Mouse (Mus musculus) embryonic facial prominence, embryonic 13.5 days (tissue): ENCODE data around the gene Kcna10. TPM values are rescaled to one million over a fixed set of nuclear protein-coding genes. Genes with fewer than 3 reads are reported as not detected.
A peak's percentile ranks its signal among the peaks of the same experiment; 100 is the strongest.

Source experiments
- ATAC-seq: fragments of 200-750 bp; cut with Nextera tagmentation; 2 replicates; pipeline ENCODE4 v1.8.0; 2017; ENCODE audit warnings: low read depth; ENCODE audit not compliant: insufficient number of reproducible peaks, insufficient read depth, low FRiP score, low TSS enrichment
- H3K27ac ChIP-seq: fragments of 300-500 bp; sonication (generic); 2 replicates; pipeline ENCODE4 v1.5.1; 2015; ENCODE audit warnings: moderate library complexity, mild to moderate bottlenecking, inconsistent platforms
- H3K27me3 ChIP-seq: fragments of 300-500 bp; sonication (generic); 2 replicates; pipeline ENCODE4 v1.6.1; 2015; ENCODE audit warnings: mild to moderate bottlenecking, inconsistent platforms
- H3K36me3 ChIP-seq: fragments of 300-500 bp; sonication (generic); 2 replicates; pipeline ENCODE4 v1.6.1; 2015; ENCODE audit warnings: mild to moderate bottlenecking, inconsistent platforms
- H3K4me1 ChIP-seq: fragments of 300-500 bp; sonication (generic); 2 replicates; pipeline ENCODE4 v1.6.1; 2015; ENCODE audit warnings: inconsistent platforms
- H3K4me2 ChIP-seq: fragments of 300-500 bp; sonication (generic); 2 replicates; pipeline ENCODE4 v1.6.1; 2015; ENCODE audit warnings: moderate library complexity, mild to moderate bottlenecking, inconsistent platforms
- H3K4me3 ChIP-seq: fragments of 300-500 bp; sonication (generic); 2 replicates; pipeline ENCODE4 v1.5.1; 2015; ENCODE audit warnings: mild to moderate bottlenecking, inconsistent platforms
- H3K9ac ChIP-seq: fragments of 300-500 bp; sonication (generic); 2 replicates; pipeline ENCODE4 v1.6.1; 2015; ENCODE audit warnings: mild to moderate bottlenecking, inconsistent platforms
- H3K9me3 ChIP-seq: fragments of 300-500 bp; sonication (generic); 2 replicates; pipeline ENCODE4 v1.6.1; 2016; ENCODE audit warnings: inconsistent platforms
- WGBS: fragments of 180-500 bp; shearing (Covaris S2); methylation state at CpG from one replicate; pipeline ENCODE4 v1.1.7; 2015; ENCODE audit warnings: mixed read lengths; 5-methylcytosine and 5-hydroxymethylcytosine counted together
- polyA plus RNA-seq: library from polyadenylated mRNA; unstranded; fragments of >200 nt; fragmentation: Nextera tagmentation; extraction: Ambion mirVana; gene quantifications from 2 replicates; pipeline ENCODE4 v1.2.1, GENCODE M21; 2015

Gene Kcna10
- polyA plus RNA-seq, 1 experiment from 2014 or later, result not detected

DNA sequence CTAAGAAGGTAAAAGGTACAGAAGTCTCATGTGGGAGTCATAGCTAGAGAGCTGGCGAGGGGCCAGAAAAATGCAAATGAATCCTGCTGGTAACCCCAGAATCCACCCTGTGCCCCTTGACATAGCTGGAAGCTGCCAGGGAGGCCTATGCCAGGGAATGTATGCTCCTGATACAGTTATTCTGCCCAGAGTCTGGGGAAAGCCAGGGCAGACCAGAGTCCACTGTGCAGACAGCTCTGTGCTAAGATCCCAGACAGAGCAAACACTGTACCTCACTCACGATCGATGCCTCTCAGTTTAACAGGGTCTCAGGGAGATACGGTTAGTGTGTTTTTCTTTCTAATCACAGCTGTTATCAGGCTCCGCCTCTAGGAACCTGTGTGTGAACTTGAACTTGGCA lies 47.0 kb downstream of the Kcna10 start:
- Histone ChIP-seq H3K9ac (no peak overlapping the region), H3K9me3 (no peaks in the 10 kb centered on the region), H3K27ac (no peak overlapping the region), H3K36me3 (no peaks in the 10 kb centered on the region), H3K27me3 (peaks cover 10% of the 10 kb centered on the region), H3K4me1 (peaks cover 12% of the 10 kb centered on the region), H3K4me2 (no peak overlapping the region), H3K4me3 (no peak overlapping the region)
- 62% methylated on average over 5 of the region's 5 CpGs for WGBS
- no peak for ATAC-seq

DNA sequence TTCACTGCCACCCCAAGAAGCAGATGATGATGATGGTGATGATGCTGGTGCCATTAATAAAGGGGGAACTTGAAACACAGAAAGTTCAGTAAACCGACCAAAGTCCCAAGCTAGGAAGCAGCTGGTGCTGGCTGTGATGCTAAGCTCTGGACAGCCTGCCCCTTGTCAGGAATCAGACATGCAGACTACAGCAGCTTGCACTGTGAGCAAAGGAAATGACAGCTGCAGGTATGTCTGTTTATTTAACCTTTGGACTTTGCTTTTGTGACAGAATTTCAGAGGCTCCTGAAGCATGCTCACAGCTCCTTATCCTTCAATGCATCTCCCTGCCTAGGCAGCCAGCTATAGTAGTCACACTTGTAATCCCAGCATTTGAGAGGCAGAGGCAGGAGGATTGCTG lies 47.7 kb downstream of the Kcna10 start, which contains the start of gene A630076J17Rik:
A630076J17Rik (plus strand) TSS at position 88 of the 400 bp plus-strand sequence.
- no peak within 1 kb of the TSS for H3K27ac ChIP-seq
- H3K4me1 ChIP-seq, result peaks cover 12% of the 10 kb centered on the region
- H3K4me3 ChIP-seq, result no peak within 1 kb of the TSS
- 40% methylated on average over 1 of the region's 1 CpGs for WGBS
- H3K9ac ChIP-seq, result no peak within 1 kb of the TSS
- peaks cover 10% of the 10 kb centered on the region for H3K27me3 ChIP-seq
- ATAC-seq, result no peak
- H3K36me3 ChIP-seq, result no peaks in the 10 kb centered on the region
- no peak within 1 kb of the TSS for H3K4me2 ChIP-seq
- no peaks in the 10 kb centered on the region for H3K9me3 ChIP-seq

DNA sequence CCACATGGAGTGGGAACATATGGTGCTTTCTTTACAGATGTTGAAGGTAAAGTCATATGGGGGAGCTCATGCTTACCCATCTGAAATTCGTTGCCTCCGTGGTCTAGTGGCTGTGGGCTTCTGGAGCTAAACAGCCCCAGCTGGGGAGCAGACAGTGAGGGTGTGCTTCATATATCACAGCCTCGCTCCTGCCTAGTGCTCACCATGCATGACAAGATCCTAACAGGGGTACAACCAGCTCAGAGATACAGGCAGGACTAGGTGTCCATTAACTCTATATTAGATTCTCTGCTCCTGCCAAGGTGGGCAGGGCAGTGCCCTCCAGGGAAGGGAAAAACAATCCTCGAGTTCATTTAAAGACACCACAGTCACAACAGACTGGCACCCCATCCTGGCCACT lies 48.3 kb downstream of the Kcna10 start:
- no peak overlapping the region for H3K4me3 ChIP-seq
- no peak overlapping the region for H3K4me2 ChIP-seq
- peaks cover 12% of the 10 kb centered on the region for H3K4me1 ChIP-seq
- no peak overlapping the region for H3K9ac ChIP-seq
- no peaks in the 10 kb centered on the region for H3K36me3 ChIP-seq
- WGBS, result 37% methylated on average over 4 of the region's 4 CpGs
- ATAC-seq, result no peak
- H3K27ac ChIP-seq, result no peak overlapping the region
- H3K9me3 ChIP-seq, result no peaks in the 10 kb centered on the region
- H3K27me3 ChIP-seq, result peaks cover 10% of the 10 kb centered on the region

DNA sequence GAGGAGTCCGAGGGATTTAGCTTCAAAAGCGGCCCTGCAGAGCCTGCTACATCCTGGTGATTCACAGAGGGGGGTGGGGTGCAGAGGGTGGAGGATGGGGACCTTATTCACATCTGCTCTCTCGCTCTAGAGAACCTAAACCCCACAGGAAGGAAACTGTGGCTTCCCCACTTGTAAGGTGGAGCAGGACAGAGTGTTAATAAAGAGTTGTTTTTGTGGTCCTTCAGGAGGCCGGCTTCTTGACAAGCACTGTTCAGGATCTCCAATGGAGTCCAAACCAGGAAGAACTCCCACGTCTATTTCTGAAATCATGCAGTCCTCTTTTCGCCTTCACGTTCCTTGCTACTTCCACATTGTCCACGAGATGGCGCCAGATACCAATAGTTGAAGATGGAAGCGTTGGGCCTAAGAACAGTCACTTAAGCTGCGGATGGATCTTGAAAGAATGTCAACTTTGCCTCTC lies 50.5 kb downstream of the Kcna10 start:
- no peak for ATAC-seq
- H3K4me2 ChIP-seq, result peak overlapping the region; percentile 40
- H3K9me3 ChIP-seq, result no peaks in the 10 kb centered on the region
- no peak overlapping the region for H3K27ac ChIP-seq
- 9% methylated on average over 11 of the region's 11 CpGs for WGBS
- no peak overlapping the region for H3K4me3 ChIP-seq
- no peaks in the 10 kb centered on the region for H3K36me3 ChIP-seq
- H3K9ac ChIP-seq, result no peak overlapping the region
- peaks cover 10% of the 10 kb centered on the region for H3K27me3 ChIP-seq
- H3K4me1 ChIP-seq, result peaks cover 12% of the 10 kb centered on the region

DNA sequence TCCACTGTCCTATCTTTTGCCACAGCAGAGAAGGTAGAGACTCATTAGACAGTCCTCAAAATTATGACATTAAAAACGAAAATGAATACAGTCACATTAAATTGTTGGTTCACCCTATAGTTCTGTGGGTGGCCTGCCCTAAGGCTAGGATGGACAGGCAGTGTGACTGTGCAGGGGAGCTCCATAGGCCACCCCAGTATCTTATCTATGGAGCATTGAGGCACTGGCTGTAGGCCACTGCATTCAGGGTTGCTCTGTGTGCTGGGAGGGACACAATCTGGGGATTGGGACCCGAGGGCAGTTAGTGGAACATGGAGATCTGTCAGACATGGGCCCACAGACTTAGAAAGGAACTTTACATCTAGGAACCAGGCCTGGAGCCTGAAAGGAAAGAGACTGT lies 51.1 kb downstream of the Kcna10 start:
- no peak for ATAC-seq
- Histone ChIP-seq H3K36me3 (no peaks in the 10 kb centered on the region), H3K4me2 (no peak overlapping the region), H3K4me1 (peaks cover 12% of the 10 kb centered on the region), H3K9ac (no peak overlapping the region; the same call in 1 of the 2 replicates), H3K27me3 (peaks cover 10% of the 10 kb centered on the region), H3K27ac (no peak overlapping the region), H3K9me3 (no peaks in the 10 kb centered on the region), H3K4me3 (no peak overlapping the region)
- 33% methylated on average over 2 of the region's 2 CpGs for WGBS

DNA sequence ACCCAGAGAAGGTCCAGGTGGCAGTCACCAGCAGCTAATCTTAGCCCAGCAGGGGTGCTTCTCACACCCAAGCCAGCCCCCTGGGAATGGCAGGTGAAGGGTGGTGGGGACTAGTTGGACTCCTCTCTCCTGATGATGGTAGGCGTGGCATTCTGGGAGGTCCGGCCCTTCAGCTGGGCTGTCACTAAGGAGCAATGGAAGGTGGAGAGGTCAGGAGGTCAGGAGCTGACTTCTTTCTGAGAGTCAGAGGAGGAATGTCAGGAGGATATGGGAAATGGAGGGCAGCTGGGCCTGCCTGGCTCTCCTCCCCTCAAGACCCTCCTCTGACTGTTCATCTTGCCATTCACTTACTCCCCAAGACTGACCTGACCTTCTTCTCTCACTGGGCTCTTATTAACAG lies 55.2 kb downstream of the Kcna10 start:
- no peak overlapping the region for H3K27ac ChIP-seq
- no peak for ATAC-seq
- WGBS, result 47% methylated on average over 2 of the region's 2 CpGs

DNA sequence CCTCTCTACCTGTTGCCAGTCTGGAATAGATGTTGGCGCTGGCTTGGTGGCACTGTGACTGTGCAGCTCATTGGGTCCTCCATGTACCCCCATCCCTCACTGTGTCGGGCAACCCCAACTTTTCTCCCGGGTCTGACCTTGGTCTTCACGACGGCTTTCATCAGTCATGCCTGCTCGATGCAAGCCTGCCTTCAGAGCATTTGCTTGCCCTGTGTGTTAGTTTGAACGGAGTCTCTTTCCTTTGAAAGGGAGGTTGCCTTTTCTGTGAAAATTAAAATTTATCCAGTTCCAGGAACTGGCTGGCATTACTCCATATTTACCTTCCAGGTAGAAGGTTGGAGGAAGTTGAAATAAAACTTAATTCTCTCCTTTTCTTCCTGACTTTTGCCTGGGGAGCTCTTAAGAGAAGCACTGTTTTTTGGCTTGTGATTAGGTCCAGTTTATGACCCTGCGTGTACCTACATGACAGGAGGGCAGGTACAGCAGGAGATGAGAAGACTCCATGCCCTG lies 55.7 kb downstream of the Kcna10 start:
- Histone ChIP-seq H3K9me3 (no peaks in the 10 kb centered on the region), H3K27me3 (no peaks in the 10 kb centered on the region), H3K4me3 (no peak overlapping the region), H3K9ac (no peak overlapping the region), H3K36me3 (no peaks in the 10 kb centered on the region), H3K27ac (no peak overlapping the region), H3K4me2 (no peak overlapping the region), H3K4me1 (peaks cover 6% of the 10 kb centered on the region; the same call in 1 of the 2 replicates)
- WGBS, result 81% methylated on average over 8 of the region's 8 CpGs
- no peak for ATAC-seq

More for the DNA sequence above, 55.2 kb downstream of the Kcna10 start:
- Histone ChIP-seq H3K4me3 (no peak overlapping the region), H3K27me3 (peaks cover 3% of the 10 kb centered on the region), H3K4me2 (no peak overlapping the region), H3K9ac (no peak overlapping the region), H3K36me3 (no peaks in the 10 kb centered on the region), H3K4me1 (peaks cover 9% of the 10 kb centered on the region; the same call in 1 of the 2 replicates), H3K9me3 (no peaks in the 10 kb centered on the region)

DNA sequence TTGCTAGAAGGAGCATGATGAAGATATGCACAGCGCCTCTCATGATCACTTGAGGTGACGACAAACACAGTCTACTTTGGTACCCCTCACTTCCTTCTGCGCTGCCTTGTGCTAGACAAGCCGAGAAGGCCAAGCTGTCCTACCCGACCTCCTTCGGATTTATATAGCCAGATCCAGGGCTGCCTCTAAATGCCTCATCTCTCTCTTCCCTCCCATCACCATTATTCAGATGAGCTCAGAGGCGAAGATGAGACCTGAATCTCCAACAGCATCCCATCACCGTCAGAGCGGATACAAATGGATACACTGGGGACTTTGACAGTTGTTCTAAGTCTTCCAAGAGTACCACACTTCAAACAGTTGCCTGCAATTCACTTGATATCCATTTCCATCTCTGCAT lies 56.8 kb downstream of the Kcna10 start, which contains the start of gene Prok1:
Prok1 (minus strand) TSS at position 101 of the 400 bp plus-strand sequence.
- H3K36me3 ChIP-seq, result no peaks in the 10 kb centered on the region
- ATAC-seq, result no peak
- no peak within 1 kb of the TSS for H3K4me2 ChIP-seq
- H3K9me3 ChIP-seq, result no peaks in the 10 kb centered on the region
- H3K9ac ChIP-seq, result no peak within 1 kb of the TSS
- H3K4me1 ChIP-seq, result peaks cover 6% of the 10 kb centered on the region; the same call in 1 of the 2 replicates
- H3K27me3 ChIP-seq, result no peaks in the 10 kb centered on the region; the same call in 1 of the 2 replicates
- WGBS, result 85% methylated on average over 9 of the region's 9 CpGs
- no peak within 1 kb of the TSS for H3K4me3 ChIP-seq
- H3K27ac ChIP-seq, result no peak within 1 kb of the TSS

DNA sequence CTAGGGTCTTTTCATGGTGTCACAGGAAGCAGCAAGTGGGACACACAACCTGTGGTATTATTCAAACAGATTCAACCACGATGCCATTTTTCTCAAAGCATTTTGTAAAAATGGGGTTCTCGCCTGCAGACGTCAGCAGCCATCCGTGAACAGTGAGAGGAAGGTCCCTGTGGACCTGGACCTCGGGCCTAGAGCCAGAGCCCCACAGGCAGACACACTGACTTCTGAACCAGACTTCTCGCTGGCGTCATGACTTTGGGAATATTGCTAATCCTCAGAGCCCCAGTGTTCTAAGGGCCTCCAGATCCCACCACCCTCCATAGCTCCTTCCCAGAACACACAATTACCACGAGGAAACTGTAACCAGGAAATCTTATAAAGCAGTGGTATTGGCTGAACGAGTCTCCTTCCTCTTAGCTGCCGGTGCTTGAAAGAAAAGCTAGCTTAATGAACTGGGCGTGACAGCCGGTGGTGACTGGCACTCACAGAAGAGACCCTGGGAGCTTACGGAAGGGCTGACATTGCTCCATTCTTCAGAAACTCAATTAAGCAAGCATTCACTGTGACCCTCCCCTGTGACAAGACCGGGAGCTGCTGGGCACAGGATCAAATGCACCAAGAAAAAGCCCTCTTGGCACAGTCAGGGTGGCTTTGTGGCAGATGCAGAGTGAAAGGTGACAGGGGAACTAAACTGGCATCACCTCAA lies 58.7 kb downstream of the Kcna10 start:
- H3K27ac ChIP-seq, result no peak overlapping the region
- no peak overlapping the region for H3K4me3 ChIP-seq
- H3K9ac ChIP-seq, result no peak overlapping the region
- no peaks in the 10 kb centered on the region for H3K36me3 ChIP-seq
- WGBS, result 41% methylated on average over 14 of the region's 14 CpGs
- ATAC-seq, result no peak
- peaks cover 6% of the 10 kb centered on the region; the same call in 1 of the 2 replicates for H3K4me1 ChIP-seq
- H3K27me3 ChIP-seq, result no peaks in the 10 kb centered on the region; the same call in 1 of the 2 replicates
- H3K9me3 ChIP-seq, result no peaks in the 10 kb centered on the region
- no peak overlapping the region for H3K4me2 ChIP-seq

Other genes with a start within 250 kb of the Kcna10 start
- 1.1 and 1.3 TPM in 2 replicates for gene Kcna3, start 146.9 kb upstream of the Kcna10 start, polyA plus RNA-seq
- gene Kcna2, start 81.9 kb upstream of the Kcna10 start, polyA plus RNA-seq, result 0.07 and 0.18 TPM in 2 replicates
- 0.34 and 1.4 TPM in 2 replicates for gene Cym, start 38.7 kb downstream of the Kcna10 start, polyA plus RNA-seq
- not detected in 2 replicates for gene A630076J17Rik, start 47.6 kb downstream of the Kcna10 start, polyA plus RNA-seq
- 0.13 TPM in 1 of 2 replicates, not detected in the other for gene Prok1, start 56.7 kb downstream of the Kcna10 start, polyA plus RNA-seq
- gene Lamtor5, start 95.8 kb downstream of the Kcna10 start, polyA plus RNA-seq, result 194 and 201 TPM in 2 replicates
- gene Slc16a4, start 108.2 kb downstream of the Kcna10 start, polyA plus RNA-seq, result 3.6 and 5.3 TPM in 2 replicates
- 15.5 and 15.8 TPM in 2 replicates for gene Rbm15, start 150.6 kb downstream of the Kcna10 start, polyA plus RNA-seq